Mouse (Mus musculus): ENCODE results near the gene 1700001K19Rik.
"Not testable (repeated sequence)": the region's sequence is repeated elsewhere in the genome, so short reads cannot be mapped to it uniquely, and the experiment has no call there.

1700001K19Rik gene

DNA sequence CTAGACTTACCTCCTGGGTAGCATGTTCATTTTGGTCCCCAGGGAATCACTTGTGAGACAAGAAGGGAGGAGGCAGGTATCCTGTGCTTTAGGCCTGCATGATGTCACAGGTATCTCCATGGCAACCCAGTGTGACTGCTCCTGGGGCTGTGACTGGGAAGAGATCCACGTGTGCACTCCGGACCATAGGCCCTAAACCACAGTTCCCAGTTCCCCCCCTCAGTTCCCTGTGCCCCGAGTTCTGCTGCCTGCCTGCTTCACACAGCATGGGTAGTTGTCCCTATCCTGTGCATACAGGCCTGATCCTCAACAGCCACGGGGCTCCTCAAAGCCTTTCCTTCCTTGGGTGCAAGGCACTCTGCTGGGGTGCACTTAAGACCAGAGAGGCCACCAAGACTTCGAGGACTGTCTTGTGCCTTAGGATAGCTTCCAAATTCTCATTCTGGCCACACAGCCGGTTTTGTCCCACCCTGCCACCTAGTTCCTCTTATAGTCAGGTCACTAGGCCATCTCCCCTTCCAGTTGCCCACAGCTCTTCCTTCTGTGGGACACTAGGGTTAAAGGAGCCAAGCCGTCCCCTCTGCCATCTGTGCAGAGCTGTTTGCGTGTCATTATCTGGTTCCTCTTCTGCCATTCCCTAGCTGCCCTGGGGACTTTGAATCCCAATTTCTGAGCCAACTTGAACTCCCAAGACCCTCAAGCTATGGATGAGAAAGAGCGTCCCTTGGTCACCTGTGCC, at the start of gene 1700001K19Rik:
Gene 1700001K19Rik (minus strand): TSS at position 59 of the 739 bp plus-strand sequence.
- no peak for ATAC-seq (ENCODE audit: insufficient number of reproducible peaks, low FRiP score, low TSS enrichment)

DNA sequence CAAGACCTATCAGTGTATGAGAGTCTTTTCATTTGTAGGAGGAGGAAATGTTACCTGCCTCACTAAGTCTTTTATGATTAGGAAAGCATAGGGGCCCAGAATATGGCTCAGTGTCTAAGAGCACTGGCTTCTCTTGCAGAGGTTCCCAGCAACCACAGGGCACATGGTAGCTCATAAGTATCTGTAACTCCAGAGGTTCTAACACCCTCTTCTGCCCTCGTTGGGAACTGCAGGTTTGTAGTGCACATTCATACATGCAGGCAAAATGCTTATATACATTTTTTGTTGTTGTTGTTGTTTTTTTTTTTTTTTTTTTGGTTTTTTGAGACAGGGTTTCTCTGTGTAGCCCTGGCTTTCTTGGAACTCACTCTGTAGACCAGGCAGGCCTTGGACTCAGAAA, 44.0 kb upstream of the 1700001K19Rik start:
- no peak for ATAC-seq (ENCODE audit: insufficient number of reproducible peaks, low FRiP score, low TSS enrichment)

DNA sequence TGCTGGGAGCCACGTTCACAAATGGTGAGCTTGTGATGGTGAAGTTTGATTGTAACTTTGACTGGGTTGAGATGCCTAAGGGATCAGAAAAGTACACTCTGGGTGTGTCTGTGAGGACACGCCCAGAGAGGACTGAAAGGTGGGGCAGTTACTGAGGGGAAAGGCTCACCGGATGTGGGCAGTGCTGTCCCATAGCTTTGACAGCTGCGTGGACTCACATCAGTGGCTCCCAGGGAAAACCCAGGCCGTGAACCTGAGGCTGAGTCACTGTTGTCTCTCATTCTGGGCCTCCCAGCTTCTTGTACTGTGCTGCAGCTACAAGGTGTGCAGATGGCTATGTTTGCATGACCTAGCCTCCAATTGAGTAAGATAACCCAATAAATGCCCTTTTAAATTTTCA, 43.1 kb upstream of the 1700001K19Rik start:
- no peak for ATAC-seq (ENCODE audit: insufficient number of reproducible peaks, low FRiP score, low TSS enrichment)

DNA sequence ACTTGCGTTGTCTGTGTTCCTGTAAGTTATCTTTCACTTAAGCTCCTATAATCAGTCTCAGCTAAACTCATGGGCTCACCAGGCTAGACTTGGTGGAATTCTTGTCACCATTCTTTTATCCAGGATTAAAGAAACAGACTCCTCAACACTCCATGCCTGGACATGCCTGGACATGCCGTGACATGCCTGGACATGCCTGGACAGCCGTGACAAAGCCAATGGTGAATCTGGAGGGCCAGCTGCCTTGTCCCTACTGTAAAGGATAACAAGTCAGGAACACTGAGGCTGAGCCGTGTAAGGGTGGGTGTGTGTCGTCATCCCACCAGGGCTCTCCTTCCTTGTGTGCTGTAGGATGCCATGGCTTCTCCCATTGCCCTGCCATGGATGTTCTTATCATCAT, 42.6 kb upstream of the 1700001K19Rik start:
- ATAC-seq (ENCODE audit: insufficient number of reproducible peaks, low FRiP score, low TSS enrichment): no peak

DNA sequence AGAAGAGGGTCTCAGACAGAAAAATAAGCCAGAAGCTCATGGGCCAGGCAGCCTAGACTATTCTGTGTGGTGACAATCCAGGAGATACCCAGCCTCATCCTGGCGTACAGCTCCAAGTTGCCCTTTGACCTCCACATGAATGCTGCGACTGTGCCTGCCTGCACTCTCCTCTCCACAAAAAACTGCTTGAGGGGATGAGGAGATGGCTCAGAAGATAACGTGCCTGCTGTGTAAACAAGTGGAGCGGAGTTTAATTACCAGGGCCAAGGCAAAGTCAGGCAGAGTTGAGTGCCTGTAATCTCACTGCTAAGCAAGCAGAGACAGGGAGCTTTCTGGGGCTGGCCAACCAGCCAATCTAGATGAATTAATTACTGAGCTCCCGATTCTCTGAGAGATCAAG, 33.6 kb upstream of the 1700001K19Rik start:
- ATAC-seq (ENCODE audit: insufficient number of reproducible peaks, low FRiP score, low TSS enrichment): no peak

DNA sequence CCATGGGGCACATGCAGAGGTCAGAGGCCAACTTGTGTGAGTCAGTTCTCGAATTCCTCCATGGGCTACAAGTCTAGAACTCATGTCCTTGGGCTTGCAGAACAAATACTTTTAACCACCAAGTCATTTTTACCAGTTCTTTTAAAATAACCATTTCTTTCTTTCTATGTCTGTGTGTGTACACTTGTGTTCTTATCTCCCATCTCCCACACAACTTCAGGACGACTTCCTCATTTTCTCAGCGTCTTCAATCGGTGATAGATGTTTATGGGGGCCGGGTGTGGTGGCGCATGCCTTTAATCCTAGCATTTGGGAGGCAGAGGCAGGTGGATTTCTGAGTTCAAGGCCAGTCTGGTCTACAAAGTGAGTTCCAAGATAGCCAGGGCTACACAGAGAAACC, 31.8 kb upstream of the 1700001K19Rik start:
- no peak for ATAC-seq (ENCODE audit: insufficient number of reproducible peaks, low FRiP score, low TSS enrichment)

DNA sequence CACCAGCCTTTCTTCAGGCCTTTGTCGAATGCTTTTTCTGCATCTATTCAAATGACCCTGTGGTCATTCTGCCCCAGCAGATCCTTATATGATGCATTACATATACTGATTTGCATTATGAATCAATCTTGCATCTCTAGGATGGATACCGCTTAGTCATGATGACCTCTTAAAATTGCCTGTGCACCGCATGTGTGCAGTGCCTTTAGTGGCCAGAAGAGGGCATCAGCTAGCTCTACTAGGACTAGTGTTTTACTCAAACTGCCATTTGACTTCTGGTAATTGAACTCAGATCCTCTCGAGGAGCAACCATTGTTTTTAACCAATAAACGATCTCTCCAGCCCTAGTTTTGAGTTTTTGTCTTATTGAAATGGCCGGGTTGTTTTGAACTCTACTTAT, 31.4 kb upstream of the 1700001K19Rik start:
- no peak for ATAC-seq (ENCODE audit: insufficient number of reproducible peaks, low FRiP score, low TSS enrichment)

DNA sequence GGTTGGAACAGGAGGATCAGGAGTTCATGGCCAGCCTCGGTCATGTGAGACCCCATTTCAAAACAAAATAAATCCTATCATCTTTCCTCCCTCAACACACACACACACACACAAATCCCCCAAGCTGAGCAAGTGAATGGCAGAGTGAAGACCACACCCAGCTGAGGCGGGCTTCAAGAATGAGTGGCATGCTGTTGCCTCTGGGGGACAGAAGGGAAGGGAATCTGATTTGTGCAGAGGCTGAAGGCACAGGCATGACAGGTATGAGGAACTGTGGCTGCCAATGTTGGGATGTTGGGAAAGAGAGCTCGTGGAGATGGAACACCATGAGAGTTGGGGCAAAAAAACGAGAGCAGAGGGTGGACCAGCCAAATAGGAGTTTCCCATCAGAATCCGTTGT, 28.9 kb upstream of the 1700001K19Rik start:
- ATAC-seq (ENCODE audit: insufficient number of reproducible peaks, low FRiP score, low TSS enrichment): no peak

DNA sequence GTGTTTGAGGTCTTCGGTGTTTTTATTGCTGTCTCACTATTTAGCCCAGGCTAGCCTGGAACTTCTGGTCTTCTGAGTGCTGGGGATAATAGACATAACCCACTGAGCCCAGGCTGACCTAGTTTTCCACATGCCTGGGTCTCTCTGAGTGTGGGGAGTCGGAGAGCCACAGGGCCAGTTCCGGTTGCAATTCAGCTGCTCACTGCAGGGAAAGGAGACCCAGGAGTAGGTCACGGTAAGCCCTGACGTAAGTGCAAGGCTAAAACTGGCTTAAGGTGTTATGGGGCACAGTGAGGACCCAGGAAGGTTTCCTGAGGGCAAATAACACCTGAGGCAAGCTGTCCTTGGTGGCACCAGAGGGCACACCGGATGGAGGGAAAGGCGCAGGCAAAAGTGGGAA, 25.0 kb upstream of the 1700001K19Rik start:
- no peak for ATAC-seq (ENCODE audit: insufficient number of reproducible peaks, low FRiP score, low TSS enrichment)

DNA sequence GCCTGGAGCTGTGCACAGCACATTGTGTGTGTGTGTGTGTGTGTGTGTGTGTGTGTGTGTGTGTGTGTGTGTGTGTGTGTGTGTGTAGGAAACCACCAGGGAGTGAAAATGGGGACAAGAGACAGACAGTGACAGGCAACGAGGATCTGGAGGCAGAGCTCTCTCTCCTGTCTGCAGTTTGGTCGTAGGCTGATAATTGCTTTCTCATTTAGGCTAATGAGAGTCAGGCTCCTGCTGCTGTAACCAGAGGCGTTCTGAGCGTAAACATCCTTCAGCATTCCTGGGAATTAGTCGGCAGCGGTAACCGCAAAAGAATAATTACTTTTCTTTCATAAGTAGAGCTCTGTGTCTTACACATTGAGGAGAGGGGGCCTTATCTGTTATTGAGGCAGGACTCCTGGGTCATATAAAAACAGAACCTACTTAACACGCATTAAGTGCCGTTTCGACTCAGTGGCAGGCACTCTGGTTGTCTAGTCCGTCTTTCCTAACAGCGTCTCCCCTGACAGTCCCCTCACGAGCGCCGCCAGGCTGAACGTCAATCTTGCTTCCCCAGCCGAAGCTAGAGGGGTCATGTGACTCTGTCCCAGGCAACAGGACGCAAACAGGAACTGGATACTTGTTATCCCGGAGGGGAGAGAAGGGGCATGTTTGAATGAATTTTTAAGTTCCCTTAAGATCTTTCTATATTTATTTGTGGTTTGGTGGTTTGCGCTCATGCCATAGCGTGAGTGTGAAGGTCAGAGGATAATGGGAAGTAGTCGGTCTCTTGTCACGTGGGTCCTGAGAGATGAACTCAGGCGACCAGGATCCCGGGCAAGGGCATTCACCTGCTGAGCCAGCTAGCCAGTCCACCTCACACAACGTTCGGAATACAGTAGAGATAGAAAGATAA, 24.2 kb upstream of the 1700001K19Rik start:
- no peak; the same call in 1 of the 2 replicates for ATAC-seq (ENCODE audit: insufficient number of reproducible peaks, low FRiP score, low TSS enrichment)

DNA sequence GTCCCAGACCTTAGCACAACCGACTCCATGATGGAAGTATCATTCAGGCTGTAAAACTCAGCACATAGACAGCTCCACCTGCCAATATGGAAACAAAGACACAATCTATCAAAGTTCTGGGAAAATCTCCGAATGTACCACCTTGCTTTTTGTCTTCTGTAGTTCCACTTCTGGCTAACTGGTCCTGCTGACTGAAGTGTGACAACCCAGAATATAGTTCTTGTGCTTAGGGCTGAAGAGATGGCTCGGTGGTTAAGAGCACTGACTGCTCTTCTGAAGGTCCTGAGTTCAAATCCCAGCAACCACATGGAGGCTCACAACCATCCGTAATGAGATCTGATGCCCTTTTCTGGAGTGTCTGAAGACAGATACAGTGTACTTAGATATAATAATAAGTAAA, 23.0 kb upstream of the 1700001K19Rik start:
- not testable (repeated sequence) for ATAC-seq (ENCODE audit: insufficient number of reproducible peaks, low FRiP score, low TSS enrichment)

DNA sequence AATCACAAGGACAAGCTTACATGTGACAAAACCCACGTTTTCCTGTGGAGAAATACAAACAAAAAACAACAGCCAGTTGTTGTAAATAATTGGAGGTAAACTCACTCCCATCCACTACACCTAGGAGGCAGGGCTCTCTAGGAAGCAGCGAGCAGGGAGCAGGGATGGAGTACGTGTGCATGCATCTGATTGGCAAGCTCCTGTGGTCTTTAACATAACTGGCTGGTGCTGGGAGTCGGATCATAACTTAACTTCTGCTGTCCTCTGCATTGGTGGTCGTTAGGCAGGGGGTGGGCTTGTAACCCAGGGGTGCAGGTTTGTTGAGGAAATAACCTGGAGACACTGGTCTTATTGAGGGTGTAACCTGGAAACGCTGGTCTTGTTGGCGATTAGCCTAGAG, 21.3 kb upstream of the 1700001K19Rik start:
- ATAC-seq (ENCODE audit: insufficient number of reproducible peaks, low FRiP score, low TSS enrichment): no peak

DNA sequence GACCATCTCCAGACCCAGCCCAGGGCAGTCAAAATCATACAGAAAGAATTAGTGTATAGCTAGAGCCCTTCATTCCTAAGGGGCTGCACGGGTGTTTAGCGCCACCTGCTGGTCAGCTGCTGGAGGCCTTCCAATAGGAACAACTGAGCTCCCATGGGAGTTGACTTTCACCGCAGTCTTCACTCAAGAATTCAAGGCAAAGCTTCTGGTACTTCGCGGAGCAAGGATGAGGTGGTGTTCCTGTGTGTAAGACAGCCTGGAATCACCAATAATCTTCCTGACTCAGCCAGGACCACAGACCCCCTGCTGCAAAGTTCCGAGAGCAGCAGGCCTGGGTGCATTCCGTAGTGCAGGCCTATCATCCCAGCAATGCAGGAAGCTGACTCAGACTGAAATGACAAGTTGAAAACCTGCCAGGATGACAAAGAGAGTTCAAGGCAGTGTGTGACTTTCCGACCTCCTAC, 20.6 kb upstream of the 1700001K19Rik start:
- 0 out of 2 replicates have a peak, but pooled peaks have one; percentile 47 for ATAC-seq (ENCODE audit: insufficient number of reproducible peaks, low FRiP score, low TSS enrichment)

DNA sequence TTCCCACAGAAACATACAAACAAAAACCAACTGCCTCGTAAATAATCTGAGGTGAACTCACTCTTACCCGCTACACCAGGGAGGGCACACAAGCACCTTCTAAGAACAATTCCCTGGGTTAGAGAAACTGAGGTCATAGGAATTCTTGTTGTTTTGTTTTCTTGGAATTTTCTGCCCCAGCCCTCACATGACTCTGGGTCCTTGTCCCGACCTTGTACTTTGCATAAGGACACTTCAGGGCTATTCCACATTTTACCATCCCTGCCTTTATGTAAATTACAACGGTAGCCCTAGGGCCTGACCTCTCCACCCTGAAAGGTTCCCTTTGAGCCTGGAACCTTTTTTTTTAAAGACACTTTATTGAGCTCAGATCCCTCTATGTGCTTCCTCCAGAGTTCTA, 20.1 kb upstream of the 1700001K19Rik start, which contains the start of gene Hsp90aa1:
Gene Hsp90aa1 (minus strand): TSS at position 173 of the 400 bp plus-strand sequence.
- no peak for ATAC-seq (ENCODE audit: insufficient number of reproducible peaks, low FRiP score, low TSS enrichment)

DNA sequence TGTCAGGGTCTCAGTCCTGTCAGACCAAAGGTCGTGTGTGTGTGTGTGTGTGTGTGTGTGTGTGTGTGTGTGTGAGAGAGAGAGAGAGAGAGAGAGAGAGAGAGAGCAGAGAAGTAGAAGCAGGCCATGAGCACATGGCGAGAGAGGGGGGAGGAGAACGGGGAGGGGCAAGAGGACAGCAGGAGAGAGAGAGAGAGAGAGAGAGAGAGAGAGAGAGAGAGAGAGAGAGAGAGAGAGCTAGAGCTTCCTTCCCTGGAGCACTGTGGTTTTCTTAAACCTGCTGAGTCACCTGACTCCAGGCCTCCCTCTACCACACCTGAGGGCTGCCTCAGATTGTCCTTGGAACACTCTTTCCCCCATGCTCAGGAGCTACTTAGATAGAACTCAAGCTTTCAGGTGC, 18.9 kb upstream of the 1700001K19Rik start:
- not testable (repeated sequence) for ATAC-seq (ENCODE audit: insufficient number of reproducible peaks, low FRiP score, low TSS enrichment)

DNA sequence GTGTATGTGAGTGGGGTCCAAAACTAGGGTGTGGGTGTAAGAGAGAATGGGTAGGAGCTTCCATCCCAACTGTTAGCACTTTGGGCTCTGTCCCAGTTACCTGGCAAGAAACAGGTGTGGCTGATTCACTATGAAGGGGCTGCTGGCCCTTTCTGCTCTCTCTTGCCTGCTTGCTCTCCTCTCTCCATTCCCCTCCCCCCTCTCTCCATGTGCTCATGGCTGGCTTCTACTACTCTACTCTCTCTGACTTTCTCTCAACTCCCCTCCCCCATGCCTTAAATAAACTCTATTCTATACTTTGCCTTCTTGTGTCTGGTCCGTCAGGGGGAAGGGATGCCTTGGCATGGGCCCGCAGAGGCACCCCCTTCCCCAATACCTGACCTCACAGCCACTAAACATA, 18.3 kb upstream of the 1700001K19Rik start:
- ATAC-seq (ENCODE audit: insufficient number of reproducible peaks, low FRiP score, low TSS enrichment): no peak

DNA sequence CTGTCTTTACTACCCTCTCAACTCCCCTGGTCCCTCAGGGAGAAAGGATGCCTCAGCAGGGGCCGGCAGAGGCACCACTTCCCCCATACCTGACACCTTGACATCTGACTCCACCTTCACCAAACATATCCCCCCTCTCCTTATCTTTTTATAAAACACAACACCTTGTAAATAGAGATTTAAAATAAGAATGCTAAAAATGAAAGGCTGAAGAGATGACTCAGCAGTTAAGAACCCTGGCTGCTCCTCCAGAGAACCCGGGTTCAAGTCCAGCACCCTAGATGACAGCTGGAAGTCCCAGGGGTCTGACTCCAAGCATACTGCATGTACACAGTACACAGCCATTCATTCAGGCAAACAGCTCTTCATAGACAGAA, 16.7 kb upstream of the 1700001K19Rik start:
- no peak for ATAC-seq (ENCODE audit: insufficient number of reproducible peaks, low FRiP score, low TSS enrichment)

DNA sequence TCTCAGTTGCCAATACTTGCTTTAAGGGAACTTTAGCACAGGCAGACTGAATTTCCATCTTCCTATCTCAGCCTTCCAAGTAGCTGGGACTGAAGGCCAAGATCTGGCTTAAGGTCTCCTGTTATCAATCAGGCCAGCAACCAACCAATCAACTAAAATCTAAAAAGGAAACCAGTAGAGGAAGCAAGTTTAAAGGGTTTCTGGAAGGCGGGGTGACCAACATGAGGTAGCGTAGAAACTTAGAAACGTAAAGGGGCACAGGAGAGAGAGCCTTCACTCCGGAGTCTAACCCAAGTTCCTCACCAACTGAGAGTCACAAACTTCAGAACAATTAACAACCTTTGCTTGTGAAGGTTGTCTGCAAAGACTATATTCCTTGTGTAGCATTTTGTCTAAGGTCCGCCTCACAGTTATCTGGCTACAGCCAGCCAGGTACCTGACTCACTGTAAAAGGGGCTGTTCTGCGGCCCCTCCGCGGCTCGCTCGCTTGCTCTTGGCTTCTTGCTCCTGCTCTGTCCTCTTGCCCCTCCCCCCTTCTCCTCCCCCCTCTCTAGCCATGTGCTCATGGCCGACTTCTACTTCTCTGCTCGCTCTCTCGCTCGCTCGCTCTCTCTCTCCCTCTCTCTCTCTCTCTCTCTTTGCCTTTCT, 16.2 kb upstream of the 1700001K19Rik start:
- no peak for ATAC-seq (ENCODE audit: insufficient number of reproducible peaks, low FRiP score, low TSS enrichment)

DNA sequence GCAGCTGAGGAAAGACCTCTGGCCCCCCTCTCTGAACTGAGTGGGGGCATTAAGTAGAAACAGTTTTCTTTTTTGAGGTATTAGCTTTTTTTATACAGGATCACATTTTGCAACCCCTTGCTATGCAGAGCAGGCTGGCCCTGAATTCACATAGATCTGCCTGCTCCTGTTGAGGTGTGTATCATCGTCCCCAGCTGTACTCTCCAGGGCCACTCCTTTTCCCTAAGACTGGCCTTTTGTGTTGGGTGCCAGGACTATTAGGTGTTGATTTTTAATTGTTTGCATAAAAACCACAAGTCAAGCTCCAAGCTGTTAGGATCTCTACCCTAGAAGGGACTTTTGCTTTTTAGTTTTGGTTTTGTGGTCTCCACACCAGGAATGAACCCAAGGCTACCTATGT, 15.7 kb upstream of the 1700001K19Rik start:
- ATAC-seq (ENCODE audit: insufficient number of reproducible peaks, low FRiP score, low TSS enrichment): no peak

DNA sequence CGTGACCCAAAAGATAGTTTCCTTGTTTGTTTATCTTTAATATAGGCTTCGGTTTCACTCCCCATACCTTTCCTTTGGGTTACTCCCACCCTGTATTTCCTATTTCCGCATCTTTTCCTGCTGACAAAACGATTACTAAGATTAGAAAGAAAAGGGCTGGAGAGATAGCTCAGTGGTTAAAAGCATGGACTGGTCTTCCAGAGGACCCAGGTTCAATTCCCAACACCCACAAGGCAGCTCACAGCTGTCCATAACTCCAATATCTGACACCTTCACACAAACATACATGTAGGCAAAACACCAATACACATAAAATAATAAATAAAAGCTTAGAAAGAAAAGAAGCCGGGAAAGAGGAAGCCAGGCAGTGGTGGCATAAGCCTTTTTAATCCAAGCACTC, 15.0 kb upstream of the 1700001K19Rik start:
- no peak for ATAC-seq (ENCODE audit: insufficient number of reproducible peaks, low FRiP score, low TSS enrichment)

DNA sequence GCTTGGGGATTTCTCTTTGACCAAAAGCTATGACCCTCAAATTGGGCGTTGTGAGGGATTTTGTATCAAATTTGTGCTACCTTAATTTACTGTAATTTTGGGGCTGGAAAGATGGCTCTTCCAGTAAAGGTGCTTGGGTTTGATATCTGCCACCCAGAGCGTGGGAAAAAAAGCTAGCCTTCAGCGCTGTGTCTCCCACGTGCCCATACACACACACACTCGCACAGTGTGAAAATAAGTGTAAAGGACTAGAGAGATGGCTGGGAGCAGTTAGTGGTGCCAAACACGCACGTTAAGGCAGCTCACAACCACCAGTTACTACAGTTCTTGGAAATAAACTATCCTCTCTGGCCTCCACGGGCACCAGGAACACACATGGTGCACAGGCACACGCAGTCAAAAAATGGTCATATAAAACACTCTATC, 14.6 kb upstream of the 1700001K19Rik start:
- ATAC-seq (ENCODE audit: insufficient number of reproducible peaks, low FRiP score, low TSS enrichment): no peak
